Mouse (Mus musculus) G1E (cell line): ENCODE measurements around the gene Prdm12.

Source experiments
- CTCF ChIP-seq: IDR thresholded peaks from 2 replicates; pipeline ENCODE4 v1.5.1; 2012; ENCODE audit warnings: low read depth, low read length, inconsistent platforms, mixed read lengths
- GATA1 ChIP-seq: IDR thresholded peaks from 2 replicates; pipeline ENCODE4 v1.6.1; 2012; ENCODE audit warnings: borderline replicate concordance, low read length, inconsistent platforms, mixed read lengths
- GATA2 ChIP-seq: IDR thresholded peaks from 2 replicates; pipeline ENCODE4 v1.6.1; 2012; ENCODE audit warnings: low read depth, low read length, inconsistent platforms, borderline replicate concordance
- POLR2AphosphoS5 ChIP-seq: IDR thresholded peaks from 2 replicates; pipeline ENCODE4 v1.6.1; 2012; ENCODE audit warnings: low read depth, low read length, inconsistent platforms; ENCODE audit not compliant: insufficient replicate concordance
- TAL1 ChIP-seq: conservative IDR thresholded peaks from 2 replicates; pipeline ENCODE4 v1.6.1; 2012; ENCODE audit warnings: low read depth, low read length, inconsistent platforms, mixed read lengths

GRCm38 (mm10) chr2:31641508-31641830 lies 1.6 kb downstream of the Prdm12 start:
- TF ChIP-seq GATA1 (no peak), CTCF (no peak), TAL1 (no peak), POLR2AphosphoS5 (no peak), GATA2 (no peak)
